Mouse (Mus musculus): Measurements from ENCODE around the gene Zfp652. TPM values are rescaled to one million over a fixed set of nuclear protein-coding genes. Genes with fewer than 3 reads are reported as not detected.

The Zfp652 gene
- polyA plus RNA-seq, 1 experiment from 2014 or later = 13.6 TPM

GRCm38 (mm10) chr11:95805527-95805926 is 93.1 kb downstream of the Zfp652 start:
- Histone ChIP-seq H3K4me2 (no peak overlapping the region), H3K27ac (ENCODE audit: low read depth) (no peak overlapping the region), H3K9me3 (ENCODE audit: low read depth, low read length) (no peaks in the 10 kb centered on the region), H3K9ac (no peak overlapping the region), H3K4me3 (ENCODE audit: low read depth, low read length) (no peak overlapping the region), H3K27me3 (ENCODE audit: insufficient read depth, low read length) (no peaks in the 10 kb centered on the region), H3K4me1 (ENCODE audit: insufficient read depth) (no peaks in the 10 kb centered on the region), H3K36me3 (ENCODE audit: insufficient read depth) (no peaks in the 10 kb centered on the region)
- ATAC-seq (ENCODE audit: insufficient read depth) = no peak
- 24% methylated on average over 3 of the region's 3 CpGs for WGBS
- TF ChIP-seq CTCF (IDR thresholded peaks at IDR 0.05; ENCODE audit: low read depth) = no peak
- DNase-seq = no peak

- Histone ChIP-seq H3K4me3 (ENCODE audit: low read depth, low read length) (no peak overlapping the region), H3K9me3 (ENCODE audit: low read depth, low read length) (no peaks in the 10 kb centered on the region), H3K27me3 (ENCODE audit: insufficient read depth, low read length) (no peaks in the 10 kb centered on the region), H3K27ac (ENCODE audit: low read depth) (peak overlapping the region; percentile 54; the same call in 1 of the 2 replicates), H3K4me1 (ENCODE audit: insufficient read depth) (no peaks in the 10 kb centered on the region), H3K36me3 (ENCODE audit: insufficient read depth) (no peaks in the 10 kb centered on the region), H3K9ac (no peak overlapping the region), H3K4me2 (no peak overlapping the region)
- whole genome bisulfite sequencing = 91% methylated on average over 5 of the region's 5 CpGs
- TF ChIP-seq CTCF (IDR thresholded peaks at IDR 0.05; ENCODE audit: low read depth) = no peak
- DNase-seq (no peak), ATAC-seq (ENCODE audit: insufficient read depth) (no peak)
Measured at GRCm38 (mm10) chr11:95807884-95808283, 95.4 kb downstream of the Zfp652 start.

- no peaks in the 10 kb centered on the region for H3K27me3 ChIP-seq (ENCODE audit: insufficient read depth, low read length)
- H3K9ac ChIP-seq = no peak overlapping the region
- peak overlapping the region; percentile 54; the same call in 1 of the 2 replicates for H3K27ac ChIP-seq (ENCODE audit: low read depth)
- peak; percentile 56 for ATAC-seq (ENCODE audit: insufficient read depth)
- H3K36me3 ChIP-seq (ENCODE audit: insufficient read depth) = no peaks in the 10 kb centered on the region
- no peaks in the 10 kb centered on the region for H3K9me3 ChIP-seq (ENCODE audit: low read depth, low read length)
- no peak for TF ChIP-seq CTCF (IDR thresholded peaks at IDR 0.05; ENCODE audit: low read depth)
- H3K4me1 ChIP-seq (ENCODE audit: insufficient read depth) = no peaks in the 10 kb centered on the region
- H3K4me3 ChIP-seq (ENCODE audit: low read depth, low read length) = no peak overlapping the region
- no peak for DNase-seq
- WGBS = 72% methylated on average over 5 of the region's 5 CpGs
- H3K4me2 ChIP-seq = no peak overlapping the region
Measured at GRCm38 (mm10) chr11:95808448-95809011, 96.1 kb downstream of the Zfp652 start.

- no peak for TF ChIP-seq CTCF (IDR thresholded peaks at IDR 0.05; ENCODE audit: low read depth)
- DNase-seq = no peak
- no peaks in the 10 kb centered on the region for H3K4me1 ChIP-seq (ENCODE audit: insufficient read depth)
- WGBS = 46% methylated on average over 5 of the region's 5 CpGs
- no peaks in the 10 kb centered on the region for H3K36me3 ChIP-seq (ENCODE audit: insufficient read depth)
- H3K4me2 ChIP-seq = no peak overlapping the region
- H3K4me3 ChIP-seq (ENCODE audit: low read depth, low read length) = no peak overlapping the region
- no peak overlapping the region for H3K9ac ChIP-seq
- no peak overlapping the region for H3K27ac ChIP-seq (ENCODE audit: low read depth)
- H3K9me3 ChIP-seq (ENCODE audit: low read depth, low read length) = no peaks in the 10 kb centered on the region
- H3K27me3 ChIP-seq (ENCODE audit: insufficient read depth, low read length) = no peaks in the 10 kb centered on the region
- ATAC-seq (ENCODE audit: insufficient read depth) = no peak
Measured at GRCm38 (mm10) chr11:95809603-95810002, 97.1 kb downstream of the Zfp652 start.

- Histone ChIP-seq H3K4me1 (ENCODE audit: insufficient read depth) (no peaks in the 10 kb centered on the region), H3K36me3 (ENCODE audit: insufficient read depth) (no peaks in the 10 kb centered on the region), H3K9me3 (ENCODE audit: low read depth, low read length) (no peaks in the 10 kb centered on the region), H3K9ac (no peak overlapping the region), H3K27ac (ENCODE audit: low read depth) (no peak overlapping the region), H3K4me2 (no peak overlapping the region), H3K4me3 (ENCODE audit: low read depth, low read length) (no peak overlapping the region), H3K27me3 (ENCODE audit: insufficient read depth, low read length) (no peaks in the 10 kb centered on the region)
- 51% methylated on average over 7 of the region's 7 CpGs for WGBS
- no peak for ATAC-seq (ENCODE audit: insufficient read depth)
- no peak for TF ChIP-seq CTCF (IDR thresholded peaks at IDR 0.05; ENCODE audit: low read depth)
- no peak for DNase-seq
Measured at GRCm38 (mm10) chr11:95810828-95811227, 98.4 kb downstream of the Zfp652 start.

- Histone ChIP-seq H3K27me3 (ENCODE audit: insufficient read depth, low read length) (no peaks in the 10 kb centered on the region), H3K4me3 (ENCODE audit: low read depth, low read length) (no peak overlapping the region), H3K4me1 (ENCODE audit: insufficient read depth) (no peaks in the 10 kb centered on the region), H3K9ac (no peak overlapping the region), H3K36me3 (ENCODE audit: insufficient read depth) (no peaks in the 10 kb centered on the region), H3K9me3 (ENCODE audit: low read depth, low read length) (no peaks in the 10 kb centered on the region), H3K4me2 (no peak overlapping the region), H3K27ac (ENCODE audit: low read depth) (no peak overlapping the region)
- no peak for ATAC-seq (ENCODE audit: insufficient read depth)
- DNase-seq = no peak
- WGBS = 79% methylated on average over 6 of the region's 6 CpGs
- no peak for TF ChIP-seq CTCF (IDR thresholded peaks at IDR 0.05; ENCODE audit: low read depth)
Measured at GRCm38 (mm10) chr11:95811741-95812140, 99.3 kb downstream of the Zfp652 start.

- no peak for TF ChIP-seq CTCF (IDR thresholded peaks at IDR 0.05; ENCODE audit: low read depth)
- H3K36me3 ChIP-seq (ENCODE audit: insufficient read depth) = no peaks in the 10 kb centered on the region
- no peaks in the 10 kb centered on the region for H3K9me3 ChIP-seq (ENCODE audit: low read depth, low read length)
- no peaks in the 10 kb centered on the region for H3K4me1 ChIP-seq (ENCODE audit: insufficient read depth)
- no peak overlapping the region for H3K4me2 ChIP-seq
- ATAC-seq (ENCODE audit: insufficient read depth) (no peak), DNase-seq (no peak)
- no peak overlapping the region for H3K4me3 ChIP-seq (ENCODE audit: low read depth, low read length)
- 71% methylated on average over 4 of the region's 4 CpGs for WGBS
- H3K27me3 ChIP-seq (ENCODE audit: insufficient read depth, low read length) = no peaks in the 10 kb centered on the region
- H3K9ac ChIP-seq = no peak overlapping the region
- no peak overlapping the region for H3K27ac ChIP-seq (ENCODE audit: low read depth)
Measured at GRCm38 (mm10) chr11:95812224-95812623, 99.8 kb downstream of the Zfp652 start.

Measured in lung, embryonic 14.5 days (tissue).